11 mouse cellular contexts compared by ENCODE assay signal in genomic region chr12:16587111-16587510, GRCm38 (mm10). TPM values are rescaled to one million over a fixed set of nuclear protein-coding genes. Genes with fewer than 3 reads are reported as not detected.
DNase-seq lines count a peak whose midpoint lies in the region; ATAC-seq and TF ChIP-seq lines count a peak whose summit lies in the region.
"Had no signal": no experiment of that assay in that cellular context is flagged by ENCODE, and none has a peak within 500 bp of the region (broad histone marks: within the 10 kb centered on the region; RNA-seq: fewer than 3 reads in every experiment).

No protein-coding gene starts in this region.

- no peaks in the 10 kb centered on the region for H3K9me3 ChIP-seq in kidney, embryonic 15.5 days (replicated peaks)
- H3K9me3 ChIP-seq in ES-E14 (ENCODE audit: control insufficient read depth, insufficient read depth, low read depth, low read length): no peaks in the 10 kb centered on the region
- H3K9me3 ChIP-seq in hindbrain, embryonic 15.5 days: no peaks in the 10 kb centered on the region
- H3K9me3 ChIP-seq in liver, embryonic 15.5 days (replicated peaks): no peaks in the 10 kb centered on the region
- H3K9me3 ChIP-seq: embryonic facial prominence, embryonic 13.5 days; heart, embryonic 15.5 days had no signal

- no peak overlapping the region for H3K4me3 ChIP-seq in kidney, embryonic 15.5 days (replicated peaks)
- H3K4me3 ChIP-seq in ES-E14 (ENCODE audit: insufficient read depth in 1 of 2, low read depth in 1 of 2, low read length in 2 of 2, poor library complexity in 1 of 2, severe bottlenecking in 1 of 2): no peak overlapping the region
- H3K4me3 ChIP-seq in hindbrain, embryonic 15.5 days: no peak overlapping the region
- no peak overlapping the region for H3K4me3 ChIP-seq in liver, embryonic 15.5 days (replicated peaks)
- H3K4me3 ChIP-seq: embryonic facial prominence, embryonic 13.5 days; heart, embryonic 15.5 days had no signal

- WGBS in kidney, embryonic 15.5 days: 80% methylated on average over 2 of the region's 2 CpGs
- 75% methylated on average over 2 of the region's 2 CpGs for WGBS in hindbrain, embryonic 15.5 days
- 57% methylated on average over 2 of the region's 2 CpGs for WGBS in liver, embryonic 15.5 days (ENCODE audit: insufficient replicate concordance)

- no peak for ATAC-seq in kidney, embryonic 15.5 days (replicated peaks; ENCODE audit: low FRiP score)
- ATAC-seq in hindbrain, embryonic 15.5 days (ENCODE audit: low FRiP score, low read depth): no peak
- ATAC-seq in liver, embryonic 15.5 days (ENCODE audit: insufficient read depth): no peak

- peak; percentile 76 for DNase-seq in kidney, adult 11 months
- DNase-seq in ES-E14 (ENCODE audit: low read depth, low spot score): no peak
- no peak for DNase-seq in cerebellum, postnatal 10 days
- no peak for DNase-seq in right cerebral cortex, adult 18-20 months
- no peak for DNase-seq in adrenal gland, adult 2 months
- DNase-seq: cerebellum, adult 2 months had no signal

- H3K4me2 ChIP-seq in kidney, embryonic 15.5 days: no peak overlapping the region
- H3K4me2 ChIP-seq in hindbrain, embryonic 15.5 days: peak overlapping the region; percentile 78
- H3K4me2 ChIP-seq in liver, embryonic 15.5 days: peak overlapping the region; percentile 96
- H3K4me2 ChIP-seq: heart, embryonic 15.5 days had no signal

- H3K4me1 ChIP-seq in kidney, embryonic 15.5 days: peaks cover 49% of the 10 kb centered on the region
- H3K4me1 ChIP-seq in ES-E14 (ENCODE audit: control insufficient read depth in 2 of 2, insufficient read depth in 2 of 2, low read length in 2 of 2, poor library complexity in 1 of 2): peaks cover 7 to 18% of the 10 kb centered on the region in 2 experiments; a peak in 2 of 4 replicates
- H3K4me1 ChIP-seq in hindbrain, embryonic 15.5 days (replicated peaks): peaks cover 73% of the 10 kb centered on the region
- peaks cover 99% of the 10 kb centered on the region for H3K4me1 ChIP-seq in liver, embryonic 15.5 days (replicated peaks)

- no peaks in the 10 kb centered on the region for H3K27me3 ChIP-seq in kidney, embryonic 15.5 days
- no peaks in the 10 kb centered on the region for H3K27me3 ChIP-seq in hindbrain, embryonic 15.5 days
- H3K27me3 ChIP-seq in liver, embryonic 15.5 days: no peaks in the 10 kb centered on the region
- H3K27me3 ChIP-seq: embryonic facial prominence, embryonic 13.5 days; heart, embryonic 15.5 days had no signal

- no peaks in the 10 kb centered on the region for H3K36me3 ChIP-seq in kidney, embryonic 15.5 days
- peaks cover 2% of the 10 kb centered on the region; the same call in 1 of the 2 replicates for H3K36me3 ChIP-seq in ES-E14 (ENCODE audit: control insufficient read depth, insufficient read depth, low read length, poor library complexity, severe bottlenecking)
- H3K36me3 ChIP-seq in hindbrain, embryonic 15.5 days: no peaks in the 10 kb centered on the region
- H3K36me3 ChIP-seq in liver, embryonic 15.5 days (replicated peaks): 0 out of 2 replicates have a peak, but pooled peaks cover 1% of the 10 kb centered on the region
- H3K36me3 ChIP-seq: embryonic facial prominence, embryonic 13.5 days; heart, embryonic 15.5 days had no signal

- no peak overlapping the region for H3K9ac ChIP-seq in kidney, embryonic 15.5 days
- H3K9ac ChIP-seq in ES-E14 (ENCODE audit: insufficient read depth, low read depth, low read length, poor library complexity, severe bottlenecking): peak overlapping the region; percentile 9; the same call in 1 of the 2 replicates
- no peak overlapping the region for H3K9ac ChIP-seq in hindbrain, embryonic 15.5 days
- H3K9ac ChIP-seq in liver, embryonic 15.5 days: no peak overlapping the region
- H3K9ac ChIP-seq: embryonic facial prominence, embryonic 13.5 days; heart, embryonic 15.5 days had no signal

- in situ Hi-C loops in ES-E14 (cut with MboI; ENCODE audit: low sequenced_read_pairs in 2 of 2, unreplicated experiment in 2 of 2): no loop called here

- H3K27ac ChIP-seq in kidney, embryonic 15.5 days: no peak overlapping the region
- no peak overlapping the region for H3K27ac ChIP-seq in ES-E14 (ENCODE audit: insufficient read depth, low read depth, low read length, poor library complexity, severe bottlenecking)
- no peak overlapping the region for H3K27ac ChIP-seq in hindbrain, embryonic 15.5 days (replicated peaks)
- no peak overlapping the region for H3K27ac ChIP-seq in liver, embryonic 15.5 days (replicated peaks)
- H3K27ac ChIP-seq: embryonic facial prominence, embryonic 13.5 days; heart, embryonic 15.5 days had no signal

TF ChIP-seq in ES-E14, 5 proteins besides CTCF, POLR2A, EP300 and RAD21:
- no peak for TF ChIP-seq CHD2 (IDR thresholded peaks at IDR 0.05; ENCODE audit: low read depth, low read length)
- no peak for TF ChIP-seq ZNF384 (IDR thresholded peaks at IDR 0.05; ENCODE audit: low read depth, low read length)
- no peak for TF ChIP-seq ZC3H11A (IDR thresholded peaks at IDR 0.05; ENCODE audit: borderline replicate concordance, low read depth, low read length)
- no peak for TF ChIP-seq MAFK (IDR thresholded peaks at IDR 0.05; ENCODE audit: insufficient read depth, low read depth, low read length)
- no peak for TF ChIP-seq HCFC1 (IDR thresholded peaks at IDR 0.05; ENCODE audit: borderline replicate concordance, insufficient read depth, low read length)
TF ChIP-seq in ES-E14: peak in this region for 0.

RNA-seq across cellular contexts. Expression of gene Lpin1, which starts 23.7 kb away (rescaled TPM):
- 5.5 and 6.8 TPM in 2 replicates for polyA plus RNA-seq in kidney, embryonic 15.5 days (2015; fragmentation: Nextera tagmentation; extraction: Ambion mirVana)
- total RNA-seq in ES-E14 (2012; rRNA removed): 15.8 and 20.0 TPM in 2 replicates
- 15.9 and 17.0 TPM in 2 replicates for polyA plus RNA-seq in hindbrain, embryonic 15.5 days (2015; fragmentation: Nextera tagmentation; extraction: Ambion mirVana)
- 7.9 and 9.4 TPM in 2 replicates for polyA plus RNA-seq in liver, embryonic 15.5 days (2015; fragmentation: Nextera tagmentation; extraction: Ambion mirVana)
- total RNA-seq in adrenal gland, adult 2 months (2021): 100 to 1,000 TPM in 1 of 2 experiments, 10 to 100 TPM in 1; 72.2 to 100 TPM
- polyA plus RNA-seq in adrenal gland, adult 2 months (2012; rRNA removed): 35.4 and 36.8 TPM in 2 replicates
